Mouse (Mus musculus): ENCODE measurements around the gene Kdm4a. TPM values are rescaled to one million over a fixed set of nuclear protein-coding genes. Genes with fewer than 3 reads are reported as not detected.

Kdm4a gene
- polyA plus RNA-seq (2014; fragmentation: Nextera tagmentation; extraction: Ambion mirVana): 58.1 and 67.5 TPM in 2 replicates

DNA sequence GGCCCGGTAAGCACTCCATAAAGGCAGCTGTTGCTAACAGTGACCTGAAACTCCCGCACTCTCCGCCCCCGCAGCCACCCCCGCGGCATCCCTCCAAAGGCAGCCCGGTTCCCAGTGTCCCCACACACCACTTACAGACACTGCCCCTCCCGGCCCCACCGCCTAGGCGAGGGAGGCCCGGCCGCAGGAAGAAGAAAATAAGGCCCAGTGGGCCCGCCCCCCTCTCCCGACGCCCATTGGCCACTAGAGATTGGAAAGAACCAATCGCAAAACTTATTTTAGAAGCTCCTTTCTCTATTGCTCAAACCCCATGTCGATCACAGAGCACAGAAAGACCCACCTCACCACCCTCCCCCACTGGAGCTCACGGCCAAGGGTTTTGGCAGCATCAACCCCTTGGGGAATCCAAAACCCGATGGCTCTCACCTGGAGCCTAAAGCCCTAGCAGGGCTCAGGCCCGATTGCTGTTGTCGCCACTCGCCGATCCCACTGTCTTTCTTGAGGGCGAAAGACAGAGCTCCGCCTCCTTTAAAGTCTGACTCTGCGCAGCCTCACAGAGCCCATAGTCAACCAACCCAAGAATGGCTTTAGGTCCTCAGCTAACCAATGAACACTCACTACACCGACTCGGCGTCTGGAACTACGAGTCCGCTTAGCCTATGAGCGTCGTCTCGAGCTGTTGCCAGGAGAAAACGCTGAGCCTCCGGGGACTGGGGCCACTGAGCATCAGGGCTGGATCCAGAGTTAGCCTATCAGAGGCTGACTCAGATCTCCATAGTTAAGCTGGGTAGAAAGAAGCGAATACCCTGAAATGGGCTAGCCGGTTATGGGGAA, at the start of gene Kdm4a:
Gene Kdm4a (minus strand): TSS at position 577 of the 834 bp plus-strand sequence.
- peak within 1 kb of the TSS; percentile 91 for H3K27ac ChIP-seq (ENCODE audit: low read depth, low read length)
- peak; percentile 92 for DNase-seq (ENCODE audit: low spot score)
- H3K27me3 ChIP-seq (ENCODE audit: control insufficient read depth, insufficient read depth, low read length): no peaks in the 10 kb centered on the region
- under 1% methylated on average over 37 of the region's 38 CpGs for WGBS
- H3K36me3 ChIP-seq (ENCODE audit: control insufficient read depth, insufficient read depth, low read length): peaks cover 17% of the 10 kb centered on the region; the same call in 1 of the 2 replicates
- peak within 1 kb of the TSS; percentile 75 for H3K4me3 ChIP-seq (ENCODE audit: low read depth, low read length)
- ATAC-seq (ENCODE audit: low FRiP score): peak; percentile 100
- H3K4me2 ChIP-seq (replicated peaks; ENCODE audit: low read depth, low read length): peak within 1 kb of the TSS; percentile 62
- H3K4me1 ChIP-seq (replicated peaks; ENCODE audit: control insufficient read depth, insufficient read depth, low read length): peaks cover 3% of the 10 kb centered on the region; the same call in 1 of the 2 replicates
- H3K9ac ChIP-seq (ENCODE audit: low read depth, low read length): peak within 1 kb of the TSS; percentile 89
- H3K9me3 ChIP-seq (ENCODE audit: control insufficient read depth, low read length): no peaks in the 10 kb centered on the region

DNA sequence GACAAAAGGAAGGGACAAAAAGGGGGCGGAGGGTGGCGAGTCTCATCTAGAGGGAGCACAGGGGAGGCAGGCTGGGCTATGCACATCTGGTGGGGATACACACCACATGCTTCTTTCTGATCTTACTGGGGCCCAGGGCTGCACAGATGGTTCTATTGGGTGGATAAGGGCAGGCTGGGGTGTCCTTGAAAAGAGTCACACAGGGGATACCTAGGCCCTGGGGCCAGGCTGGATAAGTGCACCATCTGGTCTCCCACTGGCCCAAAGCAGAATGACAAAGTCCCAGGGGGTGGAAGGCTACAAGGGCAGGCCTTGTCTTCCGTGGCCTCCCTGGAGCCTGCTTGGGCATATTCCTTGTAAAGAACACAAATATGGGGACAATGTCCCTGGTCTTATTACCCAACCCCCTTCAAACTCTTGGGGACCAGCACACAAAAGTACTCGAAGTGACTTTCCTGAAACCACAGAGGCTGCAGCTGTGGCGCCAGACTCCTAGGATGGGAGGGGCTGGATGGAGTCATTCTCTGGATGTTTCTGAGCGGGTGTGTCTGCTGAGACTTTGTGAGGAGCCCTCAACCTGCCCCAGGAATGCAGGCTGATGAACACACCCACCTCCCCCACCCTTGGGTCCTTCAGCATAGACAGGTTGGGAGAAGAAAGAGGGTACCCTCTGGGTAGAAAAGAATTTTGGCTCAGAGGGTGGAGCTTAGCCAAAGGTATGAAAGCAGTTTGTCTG, 49.4 kb upstream of the Kdm4a start:
- Histone ChIP-seq H3K9ac (ENCODE audit: low read depth, low read length) (no peak overlapping the region), H3K4me2 (replicated peaks; ENCODE audit: low read depth, low read length) (no peak overlapping the region), H3K4me3 (ENCODE audit: low read depth, low read length) (no peak overlapping the region), H3K27me3 (ENCODE audit: control insufficient read depth, insufficient read depth, low read length) (no peaks in the 10 kb centered on the region), H3K9me3 (ENCODE audit: control insufficient read depth, low read length) (no peaks in the 10 kb centered on the region), H3K36me3 (ENCODE audit: control insufficient read depth, insufficient read depth, low read length) (peaks cover 7% of the 10 kb centered on the region), H3K27ac (ENCODE audit: low read depth, low read length) (peak overlapping the region; percentile 30; the same call in 1 of the 2 replicates), H3K4me1 (replicated peaks; ENCODE audit: control insufficient read depth, insufficient read depth, low read length) (no peaks in the 10 kb centered on the region)
- DNase-seq (ENCODE audit: low spot score): no peak
- ATAC-seq (ENCODE audit: low FRiP score): peak; percentile 56; the same call in 1 of the 2 replicates
- WGBS: 78% methylated on average over 6 of the region's 6 CpGs

DNA sequence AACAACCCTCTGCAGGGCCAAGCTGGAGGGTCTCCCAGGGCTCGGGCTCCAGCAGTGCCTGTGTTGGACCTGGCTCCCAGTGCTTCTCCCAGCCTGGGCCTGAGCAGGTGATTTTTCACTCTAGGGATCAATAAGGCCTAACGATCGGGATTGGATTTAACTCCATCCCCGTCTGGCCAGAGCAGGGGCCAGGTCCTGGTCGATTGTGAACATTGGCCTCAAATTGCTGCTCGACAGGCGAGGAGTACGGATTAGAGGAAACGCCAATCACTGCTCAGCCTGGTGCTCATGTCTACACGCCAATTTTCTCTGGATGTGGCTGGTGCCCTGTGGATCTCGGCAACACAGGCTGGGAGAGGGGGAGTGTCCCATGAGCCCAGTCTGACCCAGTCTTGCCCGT, 47.6 kb upstream of the Kdm4a start:
- Histone ChIP-seq H3K9ac (ENCODE audit: low read depth, low read length) (no peak overlapping the region), H3K9me3 (ENCODE audit: control insufficient read depth, low read length) (no peaks in the 10 kb centered on the region), H3K36me3 (ENCODE audit: control insufficient read depth, insufficient read depth, low read length) (peaks cover 18% of the 10 kb centered on the region), H3K4me3 (ENCODE audit: low read depth, low read length) (no peak overlapping the region), H3K4me2 (replicated peaks; ENCODE audit: low read depth, low read length) (no peak overlapping the region), H3K4me1 (replicated peaks; ENCODE audit: control insufficient read depth, insufficient read depth, low read length) (no peaks in the 10 kb centered on the region), H3K27me3 (ENCODE audit: control insufficient read depth, insufficient read depth, low read length) (no peaks in the 10 kb centered on the region), H3K27ac (ENCODE audit: low read depth, low read length) (no peak overlapping the region)
- no peak for ATAC-seq (ENCODE audit: low FRiP score)
- WGBS: 84% methylated on average over 12 of the region's 12 CpGs
- no peak for DNase-seq (ENCODE audit: low spot score)

DNA sequence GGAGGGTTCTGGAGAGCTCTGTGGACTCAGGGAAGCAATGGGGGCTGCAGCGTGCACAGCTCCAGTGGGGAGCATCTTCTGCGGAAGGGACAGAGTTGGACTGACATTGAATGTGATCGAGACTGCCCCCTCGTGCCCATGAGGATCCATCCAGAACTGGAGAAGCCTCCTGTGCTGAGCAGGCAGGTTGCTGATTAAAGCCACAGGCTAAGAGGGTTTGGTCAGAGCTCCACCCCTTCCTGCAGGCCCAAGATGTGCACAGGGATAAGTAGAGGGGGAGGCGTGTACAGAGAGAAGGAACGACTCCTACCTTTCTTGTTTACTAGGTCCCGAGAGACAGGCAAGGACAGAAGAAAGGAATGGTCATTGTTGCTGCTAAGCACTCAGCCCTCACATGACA, 41.4 kb upstream of the Kdm4a start:
- H3K27me3 ChIP-seq (ENCODE audit: control insufficient read depth, insufficient read depth, low read length): no peaks in the 10 kb centered on the region
- no peak overlapping the region for H3K27ac ChIP-seq (ENCODE audit: low read depth, low read length)
- WGBS: 83% methylated on average over 7 of the region's 7 CpGs
- H3K4me2 ChIP-seq (replicated peaks; ENCODE audit: low read depth, low read length): no peak overlapping the region
- ATAC-seq (ENCODE audit: low FRiP score): no peak
- DNase-seq (ENCODE audit: low spot score): no peak
- no peak overlapping the region for H3K4me3 ChIP-seq (ENCODE audit: low read depth, low read length)
- H3K9ac ChIP-seq (ENCODE audit: low read depth, low read length): no peak overlapping the region
- peaks cover 22% of the 10 kb centered on the region for H3K36me3 ChIP-seq (ENCODE audit: control insufficient read depth, insufficient read depth, low read length)
- no peaks in the 10 kb centered on the region for H3K4me1 ChIP-seq (replicated peaks; ENCODE audit: control insufficient read depth, insufficient read depth, low read length)
- H3K9me3 ChIP-seq (ENCODE audit: control insufficient read depth, low read length): no peaks in the 10 kb centered on the region

DNA sequence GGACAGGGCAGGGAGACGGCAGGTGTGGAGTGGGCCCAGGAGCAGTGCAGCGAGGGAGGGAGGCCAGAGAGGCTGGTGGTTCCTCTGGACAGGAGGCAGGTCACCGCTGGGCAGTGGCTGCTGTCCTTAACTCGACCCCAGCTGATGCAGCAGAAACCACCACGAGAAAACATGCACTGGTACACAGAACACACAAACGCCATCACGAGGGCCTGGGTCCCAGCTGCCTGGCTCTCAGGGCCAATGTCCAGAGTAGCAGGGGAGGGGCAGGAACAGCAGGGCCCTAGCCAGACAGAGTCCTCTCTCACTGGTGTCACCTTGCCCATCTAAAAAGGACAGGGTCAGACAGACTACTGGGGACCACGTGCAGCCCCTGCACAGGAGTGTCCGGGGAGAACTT, 40.9 kb upstream of the Kdm4a start:
- H3K4me2 ChIP-seq (replicated peaks; ENCODE audit: low read depth, low read length): no peak overlapping the region
- peaks cover 18% of the 10 kb centered on the region for H3K36me3 ChIP-seq (ENCODE audit: control insufficient read depth, insufficient read depth, low read length)
- H3K9ac ChIP-seq (ENCODE audit: low read depth, low read length): no peak overlapping the region
- no peak overlapping the region for H3K27ac ChIP-seq (ENCODE audit: low read depth, low read length)
- 88% methylated on average over 9 of the region's 9 CpGs for WGBS
- H3K4me3 ChIP-seq (ENCODE audit: low read depth, low read length): no peak overlapping the region
- DNase-seq (ENCODE audit: low spot score) (no peak), ATAC-seq (ENCODE audit: low FRiP score) (no peak)
- H3K9me3 ChIP-seq (ENCODE audit: control insufficient read depth, low read length): no peaks in the 10 kb centered on the region
- H3K4me1 ChIP-seq (replicated peaks; ENCODE audit: control insufficient read depth, insufficient read depth, low read length): no peaks in the 10 kb centered on the region
- no peaks in the 10 kb centered on the region for H3K27me3 ChIP-seq (ENCODE audit: control insufficient read depth, insufficient read depth, low read length)

DNA sequence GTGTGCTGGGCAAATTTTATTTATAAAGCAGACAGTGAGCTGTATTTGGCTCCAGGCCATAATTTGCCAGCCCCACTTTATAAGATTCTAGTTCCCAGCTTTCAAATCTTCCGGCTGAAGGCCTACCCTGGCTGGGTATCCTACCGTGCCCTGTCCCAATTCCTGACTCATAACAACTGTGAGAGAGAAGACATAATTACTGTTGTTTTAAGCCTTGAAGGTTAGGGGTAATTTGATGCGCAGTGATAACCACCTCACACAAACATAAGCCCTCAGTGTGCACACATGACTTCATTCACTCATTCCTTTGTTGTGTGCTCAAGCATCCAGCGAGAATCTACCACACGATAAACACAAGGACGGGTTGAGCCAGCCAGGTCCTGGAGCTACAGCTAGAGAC, 39.6 kb upstream of the Kdm4a start:
- peaks cover 17% of the 10 kb centered on the region for H3K36me3 ChIP-seq (ENCODE audit: control insufficient read depth, insufficient read depth, low read length)
- no peak overlapping the region for H3K4me2 ChIP-seq (replicated peaks; ENCODE audit: low read depth, low read length)
- H3K4me1 ChIP-seq (replicated peaks; ENCODE audit: control insufficient read depth, insufficient read depth, low read length): no peaks in the 10 kb centered on the region
- no peak overlapping the region for H3K27ac ChIP-seq (ENCODE audit: low read depth, low read length)
- H3K9ac ChIP-seq (ENCODE audit: low read depth, low read length): no peak overlapping the region
- WGBS: 90% methylated on average over 6 of the region's 6 CpGs
- ATAC-seq (ENCODE audit: low FRiP score) (no peak), DNase-seq (ENCODE audit: low spot score) (no peak)
- H3K9me3 ChIP-seq (ENCODE audit: control insufficient read depth, low read length): no peaks in the 10 kb centered on the region
- no peaks in the 10 kb centered on the region for H3K27me3 ChIP-seq (ENCODE audit: control insufficient read depth, insufficient read depth, low read length)
- H3K4me3 ChIP-seq (ENCODE audit: low read depth, low read length): no peak overlapping the region

DNA sequence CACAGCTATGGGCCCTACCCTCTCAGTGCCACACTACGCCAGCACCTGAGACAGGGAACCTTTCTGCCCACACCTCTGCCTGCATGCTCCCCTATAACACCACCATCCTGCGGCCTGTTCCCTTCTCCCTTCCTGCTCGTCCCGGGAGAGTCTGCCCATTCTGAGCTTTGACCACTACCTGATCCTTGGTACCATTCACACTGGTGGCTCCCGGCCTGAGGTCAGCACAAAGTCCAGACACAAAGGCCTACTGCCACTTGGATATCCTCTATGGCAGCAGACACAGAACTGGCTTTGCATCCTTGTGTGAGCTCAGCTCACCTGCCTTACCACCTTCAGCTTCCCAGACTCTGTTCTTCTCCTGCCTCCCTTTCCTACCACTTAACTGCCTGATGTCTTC, 38.7 kb upstream of the Kdm4a start:
- no peaks in the 10 kb centered on the region for H3K4me1 ChIP-seq (replicated peaks; ENCODE audit: control insufficient read depth, insufficient read depth, low read length)
- ATAC-seq (ENCODE audit: low FRiP score) (no peak), DNase-seq (ENCODE audit: low spot score) (no peak)
- H3K27ac ChIP-seq (ENCODE audit: low read depth, low read length): no peak overlapping the region
- peaks cover 15% of the 10 kb centered on the region for H3K36me3 ChIP-seq (ENCODE audit: control insufficient read depth, insufficient read depth, low read length)
- H3K4me3 ChIP-seq (ENCODE audit: low read depth, low read length): no peak overlapping the region
- WGBS: 92% methylated on average over 5 of the region's 5 CpGs
- H3K9ac ChIP-seq (ENCODE audit: low read depth, low read length): no peak overlapping the region
- no peaks in the 10 kb centered on the region for H3K9me3 ChIP-seq (ENCODE audit: control insufficient read depth, low read length)
- H3K27me3 ChIP-seq (ENCODE audit: control insufficient read depth, insufficient read depth, low read length): no peaks in the 10 kb centered on the region
- H3K4me2 ChIP-seq (replicated peaks; ENCODE audit: low read depth, low read length): no peak overlapping the region

DNA sequence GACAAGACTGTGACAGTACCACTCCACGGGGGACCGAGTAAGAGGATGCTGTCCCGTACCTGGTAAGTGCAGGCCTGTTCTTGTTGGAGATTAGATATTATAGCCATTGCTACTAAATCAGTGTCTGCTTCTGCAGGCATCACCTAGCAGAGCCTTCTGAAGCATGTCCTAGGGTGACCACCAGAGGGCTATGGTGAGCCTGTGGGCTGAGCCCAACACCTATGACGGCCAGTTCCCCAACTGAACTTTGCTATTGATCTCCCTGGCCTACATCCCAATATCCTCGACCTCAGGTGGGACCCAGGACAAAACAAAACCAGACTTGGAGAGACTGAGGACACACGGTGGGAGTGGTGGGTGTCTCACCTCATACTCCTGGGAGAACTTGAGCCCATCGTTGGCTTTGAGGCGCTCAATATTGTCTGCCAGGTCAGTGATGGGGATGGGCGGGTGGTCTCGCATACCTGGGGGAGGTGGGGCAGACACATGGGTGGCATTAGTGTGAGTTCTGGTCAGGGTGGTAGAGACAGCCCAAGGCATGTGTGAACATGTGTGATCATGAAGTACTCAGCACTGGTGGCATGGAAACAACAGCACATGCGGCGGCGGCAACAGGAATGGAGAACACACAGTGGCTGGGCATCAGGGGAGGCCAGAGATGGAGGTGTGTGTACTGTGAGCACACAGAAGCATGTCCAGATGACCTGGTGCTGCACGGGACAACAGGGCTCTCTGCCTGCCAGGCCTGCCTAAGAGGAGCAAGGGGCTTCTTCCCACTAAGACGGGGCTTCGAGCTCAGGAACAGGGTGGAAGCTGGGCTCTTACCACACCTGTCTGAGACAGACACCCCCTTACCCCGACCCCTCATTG, 37.1 kb upstream of the Kdm4a start:
- peak; percentile 57; the same call in 1 of the 2 replicates for ATAC-seq (ENCODE audit: low FRiP score)
- no peaks in the 10 kb centered on the region for H3K9me3 ChIP-seq (ENCODE audit: control insufficient read depth, low read length)

More for the DNA sequence above, 37.1 kb upstream of the Kdm4a start:
- DNase-seq (ENCODE audit: low spot score): peak; percentile 73
- WGBS: 83% methylated on average over 17 of the region's 17 CpGs
- Histone ChIP-seq H3K4me1 (replicated peaks; ENCODE audit: control insufficient read depth, insufficient read depth, low read length) (no peaks in the 10 kb centered on the region), H3K4me2 (replicated peaks; ENCODE audit: low read depth, low read length) (no peak overlapping the region), H3K4me3 (ENCODE audit: low read depth, low read length) (no peak overlapping the region), H3K36me3 (ENCODE audit: control insufficient read depth, insufficient read depth, low read length) (peaks cover 9% of the 10 kb centered on the region; the same call in 1 of the 2 replicates), H3K27me3 (ENCODE audit: control insufficient read depth, insufficient read depth, low read length) (no peaks in the 10 kb centered on the region), H3K27ac (ENCODE audit: low read depth, low read length) (no peak overlapping the region), H3K9ac (ENCODE audit: low read depth, low read length) (no peak overlapping the region)
